Mouse (Mus musculus) hindbrain, embryonic 15.5 days (tissue): Measurements from ENCODE around the gene Lig4. TPM values are rescaled to one million over a fixed set of nuclear protein-coding genes. Genes with fewer than 3 reads are reported as not detected.

ENCODE experiments used
- polyA plus RNA-seq: library from polyadenylated mRNA; unstranded; fragments of >200 nt; fragmentation: Nextera tagmentation; extraction: Ambion mirVana; gene quantifications from 2 replicates; pipeline ENCODE4 v1.2.1, GENCODE M21; 2015

Gene Lig4
- polyA plus RNA-seq, 1 experiment from 2014 or later: 10.0 TPM

Other genes with a start within 250 kb of the Lig4 start
- 27.7 and 31.2 TPM in 2 replicates for gene Fam155a, start 206.5 kb downstream of the Lig4 start, polyA plus RNA-seq
- not detected in 2 replicates for gene Gm10217, start 113.4 kb downstream of the Lig4 start, polyA plus RNA-seq
- gene Abhd13, start within 50 bp of the Lig4 start, polyA plus RNA-seq: 13.6 and 15.0 TPM in 2 replicates
- 0.42 and 0.86 TPM in 2 replicates for gene Tnfsf13b, start 28.8 kb upstream of the Lig4 start, polyA plus RNA-seq
- 4.6 and 5.5 TPM in 2 replicates for gene Myo16, start 176.2 kb upstream of the Lig4 start, polyA plus RNA-seq